Mouse (Mus musculus): ENCODE measurements around the gene Gm47841. TPM values are rescaled to one million over a fixed set of nuclear protein-coding genes. Genes with fewer than 3 reads are reported as not detected.

The Gm47841 gene
- polyA plus RNA-seq, 1 experiment, result 79.8 TPM

DNA sequence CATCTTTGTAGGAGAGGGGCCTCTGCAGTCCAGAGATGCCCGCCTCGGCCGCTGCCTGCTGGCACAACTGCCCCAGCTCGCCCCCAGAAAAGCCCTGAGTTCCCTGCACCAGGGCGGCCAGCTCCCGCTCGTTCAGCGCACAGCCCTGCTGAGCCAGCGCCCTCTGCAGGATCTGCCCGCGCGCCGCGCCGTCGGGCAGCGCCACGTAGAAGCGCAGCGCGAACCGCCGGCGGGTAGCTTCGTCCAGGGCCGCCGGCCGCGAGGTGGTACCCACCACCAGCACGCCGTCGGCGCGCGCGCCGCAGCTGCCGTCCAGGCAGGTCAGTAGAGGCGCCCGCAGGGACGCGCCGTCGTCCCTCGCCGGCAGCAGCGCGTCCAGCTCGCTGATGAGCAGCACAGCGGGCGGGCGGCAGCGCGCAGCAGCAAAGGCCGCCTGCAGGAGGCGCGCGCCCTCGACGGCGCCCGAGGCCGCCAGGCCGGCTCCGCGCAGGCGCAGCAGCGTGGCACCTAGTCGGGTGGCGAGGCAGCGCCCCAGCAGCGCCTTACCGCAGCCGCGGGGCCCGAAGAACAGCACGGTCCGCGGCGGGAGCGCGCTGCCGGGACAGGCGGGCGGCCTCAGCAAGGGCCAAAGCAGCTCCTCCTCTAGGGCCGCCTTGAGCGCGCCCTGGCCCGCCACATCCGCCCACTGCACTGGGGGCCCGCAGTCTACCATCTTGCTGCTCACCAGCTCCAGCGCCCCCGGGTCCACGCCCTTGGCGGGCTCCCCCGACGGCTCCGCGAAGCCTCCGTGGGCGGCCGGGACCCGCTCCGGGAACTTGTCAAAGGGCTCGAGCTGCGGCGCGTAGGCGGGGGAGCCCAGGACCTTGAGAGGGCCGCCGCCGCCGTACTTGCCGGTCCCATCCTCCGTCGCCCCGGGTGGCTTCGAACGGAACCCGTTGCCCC, 5.6 kb upstream of the Gm47841 start:
- TF ChIP-seq POLR2A (IDR thresholded peaks at IDR 0.05; ENCODE audit: control insufficient read depth, low read depth, low read length), result no peak
- Histone ChIP-seq H3K27me3 (ENCODE audit: control insufficient read depth, insufficient read depth, low read length) (no peaks in the 10 kb centered on the region), H3K27ac (ENCODE audit: control insufficient read depth, insufficient read depth, low read depth, low read length) (no peak overlapping the region), H3K4me3 (ENCODE audit: control insufficient read depth, low read depth, low read length) (peak overlapping the region; percentile 59), H3K36me3 (ENCODE audit: control insufficient read depth, insufficient read depth, low read length) (no peaks in the 10 kb centered on the region), H3K4me1 (ENCODE audit: control insufficient read depth, insufficient read depth, low read length) (peaks cover 17% of the 10 kb centered on the region)

DNA sequence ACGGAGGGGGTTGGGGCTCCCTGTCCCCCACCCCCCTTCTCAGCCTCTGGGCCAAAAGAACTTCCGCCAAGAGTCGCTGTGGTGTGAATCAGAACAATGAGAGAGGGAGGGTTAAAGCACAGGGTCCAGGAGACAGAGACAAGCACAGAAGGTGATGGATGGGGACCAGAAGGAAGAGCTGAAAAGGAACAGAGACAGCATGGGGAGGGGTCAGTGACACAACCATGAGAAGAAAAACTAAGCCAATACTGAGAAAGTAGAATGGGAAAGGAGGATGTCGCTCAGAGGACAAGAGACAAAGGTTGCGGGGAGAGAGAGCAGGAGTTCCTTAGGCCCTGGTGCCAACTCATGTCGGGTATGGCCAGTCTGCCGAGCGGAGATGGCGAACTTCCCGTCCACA, 4.7 kb upstream of the Gm47841 start:
- Histone ChIP-seq H3K4me3 (ENCODE audit: control insufficient read depth, low read depth, low read length) (no peak overlapping the region), H3K27me3 (ENCODE audit: control insufficient read depth, insufficient read depth, low read length) (no peaks in the 10 kb centered on the region), H3K4me1 (ENCODE audit: control insufficient read depth, insufficient read depth, low read length) (peaks cover 19% of the 10 kb centered on the region), H3K27ac (ENCODE audit: control insufficient read depth, insufficient read depth, low read depth, low read length) (no peak overlapping the region), H3K36me3 (ENCODE audit: control insufficient read depth, insufficient read depth, low read length) (no peaks in the 10 kb centered on the region)
- TF ChIP-seq POLR2A (IDR thresholded peaks at IDR 0.05; ENCODE audit: control insufficient read depth, low read depth, low read length) (no peak), CTCF (IDR thresholded peaks at IDR 0.05; ENCODE audit: control insufficient read depth, insufficient read depth, insufficient replicate concordance, low read depth, low read length) (no peak)

- peaks cover 2% of the 10 kb centered on the region; the same call in 1 of the 2 replicates for H3K27me3 ChIP-seq (ENCODE audit: control insufficient read depth, insufficient read depth, low read length)
- H3K27ac ChIP-seq (ENCODE audit: control insufficient read depth, insufficient read depth, low read depth, low read length), result no peak overlapping the region
- TF ChIP-seq POLR2A (IDR thresholded peaks at IDR 0.05; ENCODE audit: control insufficient read depth, low read depth, low read length) (no peak), CTCF (IDR thresholded peaks at IDR 0.05; ENCODE audit: control insufficient read depth, insufficient read depth, insufficient replicate concordance, low read depth, low read length) (no peak)
- H3K4me3 ChIP-seq (ENCODE audit: control insufficient read depth, low read depth, low read length), result no peak overlapping the region; the same call in 1 of the 2 replicates
- H3K4me1 ChIP-seq (ENCODE audit: control insufficient read depth, insufficient read depth, low read length), result peaks cover 28% of the 10 kb centered on the region
- no peaks in the 10 kb centered on the region for H3K36me3 ChIP-seq (ENCODE audit: control insufficient read depth, insufficient read depth, low read length)
These were observed 1.2 kb upstream of the Gm47841 start for GRCm38 (mm10) chr15:101048338-101048896.

DNA sequence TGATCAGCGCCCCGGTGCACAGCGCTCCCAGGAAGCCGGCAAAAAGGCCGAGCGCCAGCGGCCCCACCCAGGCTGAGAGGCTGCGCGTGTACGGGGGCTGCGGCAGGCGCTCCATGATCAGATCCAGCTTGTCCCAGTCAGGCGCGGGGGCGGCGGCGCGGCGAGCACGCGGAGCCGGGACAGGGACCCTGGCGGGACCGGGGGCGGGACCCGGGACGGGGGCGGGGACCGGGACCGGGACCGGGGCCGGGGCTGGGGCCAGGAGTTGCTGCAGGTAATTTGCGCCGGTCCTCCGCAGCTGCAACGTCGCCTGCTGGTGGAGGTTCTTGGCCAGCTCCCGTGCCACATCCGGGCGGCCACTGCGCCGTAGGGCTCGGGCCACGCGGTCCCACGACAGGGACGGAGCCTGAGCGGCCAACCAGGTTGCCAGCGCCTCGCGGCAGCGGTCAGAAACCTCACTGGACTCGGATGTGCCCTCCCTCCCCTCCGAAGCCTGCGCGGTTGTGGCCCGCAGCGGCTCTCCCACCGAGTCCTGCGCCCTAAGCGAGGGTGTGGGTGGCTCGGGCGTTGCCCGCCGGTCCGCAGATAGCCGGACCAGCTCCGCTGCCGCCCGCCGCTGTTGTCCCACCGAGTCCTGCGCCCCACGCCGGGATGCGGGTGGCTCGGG, 537 bp downstream of the Gm47841 start:
- Histone ChIP-seq H3K36me3 (ENCODE audit: control insufficient read depth, insufficient read depth, low read length) (no peaks in the 10 kb centered on the region), H3K4me1 (ENCODE audit: control insufficient read depth, insufficient read depth, low read length) (peaks cover 14% of the 10 kb centered on the region), H3K27ac (ENCODE audit: control insufficient read depth, insufficient read depth, low read depth, low read length) (no peak overlapping the region), H3K4me3 (ENCODE audit: control insufficient read depth, low read depth, low read length) (peak overlapping the region; percentile 79), H3K27me3 (ENCODE audit: control insufficient read depth, insufficient read depth, low read length) (peaks cover 2% of the 10 kb centered on the region; the same call in 1 of the 2 replicates)
- no peak for TF ChIP-seq POLR2A (IDR thresholded peaks at IDR 0.05; ENCODE audit: control insufficient read depth, low read depth, low read length)
- TF ChIP-seq CTCF (IDR thresholded peaks at IDR 0.05; ENCODE audit: control insufficient read depth, insufficient read depth, insufficient replicate concordance, low read depth, low read length), result no peak

GRCm38 (mm10) chr15:101046039-101046526, 1.1 kb downstream of the Gm47841 start:
- no peaks in the 10 kb centered on the region for H3K36me3 ChIP-seq (ENCODE audit: control insufficient read depth, insufficient read depth, low read length)
- H3K27ac ChIP-seq (ENCODE audit: control insufficient read depth, insufficient read depth, low read depth, low read length), result no peak overlapping the region
- H3K4me1 ChIP-seq (ENCODE audit: control insufficient read depth, insufficient read depth, low read length), result peaks cover 12% of the 10 kb centered on the region
- peaks cover 2% of the 10 kb centered on the region; the same call in 1 of the 2 replicates for H3K27me3 ChIP-seq (ENCODE audit: control insufficient read depth, insufficient read depth, low read length)
- TF ChIP-seq POLR2A (IDR thresholded peaks at IDR 0.05; ENCODE audit: control insufficient read depth, low read depth, low read length) (no peak), CTCF (IDR thresholded peaks at IDR 0.05; ENCODE audit: control insufficient read depth, insufficient read depth, insufficient replicate concordance, low read depth, low read length) (no peak)
- H3K4me3 ChIP-seq (ENCODE audit: control insufficient read depth, low read depth, low read length), result peak overlapping the region; percentile 79

DNA sequence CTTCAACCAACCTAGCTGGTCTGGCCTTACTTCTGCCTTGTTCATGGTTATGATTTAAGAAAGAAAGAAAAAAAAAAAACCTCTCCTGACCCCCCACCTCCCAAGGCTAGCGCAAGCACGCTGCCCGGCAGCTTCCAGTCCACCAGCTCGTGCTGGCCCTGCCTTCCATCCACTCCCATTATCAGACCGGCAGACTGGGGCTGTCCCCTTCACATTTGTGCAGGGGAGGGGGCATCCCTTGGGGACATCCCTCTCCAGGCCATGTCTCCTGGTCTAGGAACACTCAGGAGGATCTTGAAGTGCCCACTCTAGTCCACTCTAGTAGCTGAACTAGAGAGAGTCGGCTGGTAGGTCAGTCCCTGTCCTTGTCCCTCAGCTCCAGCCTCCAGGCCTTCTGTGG, 2.7 kb downstream of the Gm47841 start:
- peak overlapping the region; percentile 58 for H3K4me3 ChIP-seq (ENCODE audit: control insufficient read depth, low read depth, low read length)
- H3K27ac ChIP-seq (ENCODE audit: control insufficient read depth, insufficient read depth, low read depth, low read length), result no peak overlapping the region
- H3K27me3 ChIP-seq (ENCODE audit: control insufficient read depth, insufficient read depth, low read length), result peaks cover 2% of the 10 kb centered on the region; the same call in 1 of the 2 replicates
- peaks cover 13% of the 10 kb centered on the region for H3K4me1 ChIP-seq (ENCODE audit: control insufficient read depth, insufficient read depth, low read length)
- TF ChIP-seq CTCF (IDR thresholded peaks at IDR 0.05; ENCODE audit: control insufficient read depth, insufficient read depth, insufficient replicate concordance, low read depth, low read length) (no peak), POLR2A (IDR thresholded peaks at IDR 0.05; ENCODE audit: control insufficient read depth, low read depth, low read length) (no peak)
- H3K36me3 ChIP-seq (ENCODE audit: control insufficient read depth, insufficient read depth, low read length), result no peaks in the 10 kb centered on the region

GRCm38 (mm10) chr15:101042613-101043012, 4.6 kb downstream of the Gm47841 start:
- H3K27ac ChIP-seq (ENCODE audit: control insufficient read depth, insufficient read depth, low read depth, low read length), result no peak overlapping the region
- H3K4me3 ChIP-seq (ENCODE audit: control insufficient read depth, low read depth, low read length), result no peak overlapping the region
- peaks cover 17% of the 10 kb centered on the region for H3K4me1 ChIP-seq (ENCODE audit: control insufficient read depth, insufficient read depth, low read length)
- TF ChIP-seq POLR2A (IDR thresholded peaks at IDR 0.05; ENCODE audit: control insufficient read depth, low read depth, low read length) (no peak), CTCF (IDR thresholded peaks at IDR 0.05; ENCODE audit: control insufficient read depth, insufficient read depth, insufficient replicate concordance, low read depth, low read length) (peak; percentile 78; the same call in 1 of the 2 replicates)
- H3K27me3 ChIP-seq (ENCODE audit: control insufficient read depth, insufficient read depth, low read length), result peaks cover 2% of the 10 kb centered on the region; the same call in 1 of the 2 replicates
- no peaks in the 10 kb centered on the region for H3K36me3 ChIP-seq (ENCODE audit: control insufficient read depth, insufficient read depth, low read length)
